Mouse (Mus musculus) CD4-positive, CD25-positive, alpha-beta regulatory T cell, adult 4 months (primary cell): Measurements from ENCODE around the gene Lgi4. TPM values are rescaled to one million over a fixed set of nuclear protein-coding genes. Genes with fewer than 3 reads are reported as not detected.

Experiments
- ATAC-seq: one replicate; pipeline ENCODE4 v1.8.0; 2017
- polyA plus RNA-seq, 2 experiments: library from polyadenylated mRNA; unstranded; fragments of 100-300 nt; shearing (Covaris generic); gene quantifications; one replicate each; pipeline ENCODE4 v1.2.1; 2017

The Lgi4 gene
- polyA plus RNA-seq, 2 experiments from 2014 or later = not detected

- peak; percentile 56 for ATAC-seq
Measured at GRCm38 (mm10) chr7:31077885-31078445, 18.8 kb downstream of the Lgi4 start.

DNA sequence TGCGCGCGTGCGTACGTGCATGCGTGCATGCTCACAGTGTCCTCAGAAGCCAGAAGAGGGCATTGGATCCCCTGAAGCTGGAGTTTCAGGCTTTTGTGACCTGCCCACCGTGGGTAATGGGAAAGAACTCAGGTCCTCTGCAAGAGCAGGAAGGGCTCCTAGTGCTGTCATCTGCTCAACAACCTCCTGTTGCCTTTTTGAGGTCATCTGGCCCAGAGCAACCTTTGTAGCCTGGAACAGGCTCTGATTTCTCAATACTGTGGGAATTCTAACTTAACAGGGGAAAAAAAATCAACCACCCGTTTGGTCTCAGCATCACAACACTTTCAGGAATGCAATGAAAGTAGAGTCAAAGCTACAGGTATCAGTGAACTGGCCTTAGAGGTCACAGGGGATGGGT, 20.5 kb downstream of the Lgi4 start:
- ATAC-seq = no peak

DNA sequence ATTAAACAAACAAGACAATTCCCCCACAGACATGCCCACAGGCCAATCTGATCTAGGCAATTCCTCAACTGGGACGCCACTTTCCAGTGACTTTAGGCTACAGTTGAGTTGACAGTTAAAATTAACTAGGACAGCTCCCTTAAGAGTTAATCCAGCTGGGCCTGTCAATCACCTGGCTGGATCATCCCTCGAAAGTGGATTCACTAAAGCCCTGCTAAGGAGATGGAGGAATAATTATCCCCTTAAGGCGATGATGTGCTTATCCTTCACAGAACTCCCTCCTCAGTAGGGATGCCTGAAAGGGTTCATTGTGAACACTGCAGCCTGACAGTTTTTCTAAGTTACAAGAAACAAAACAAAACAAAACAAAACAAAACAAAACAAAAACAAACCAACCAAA, 21.5 kb downstream of the Lgi4 start:
- no peak for ATAC-seq

GRCm38 (mm10) chr7:31081106-31081505, 22.0 kb downstream of the Lgi4 start:
- ATAC-seq = no peak

- ATAC-seq = no peak
Measured at GRCm38 (mm10) chr7:31082106-31082505, 23.0 kb downstream of the Lgi4 start.

DNA sequence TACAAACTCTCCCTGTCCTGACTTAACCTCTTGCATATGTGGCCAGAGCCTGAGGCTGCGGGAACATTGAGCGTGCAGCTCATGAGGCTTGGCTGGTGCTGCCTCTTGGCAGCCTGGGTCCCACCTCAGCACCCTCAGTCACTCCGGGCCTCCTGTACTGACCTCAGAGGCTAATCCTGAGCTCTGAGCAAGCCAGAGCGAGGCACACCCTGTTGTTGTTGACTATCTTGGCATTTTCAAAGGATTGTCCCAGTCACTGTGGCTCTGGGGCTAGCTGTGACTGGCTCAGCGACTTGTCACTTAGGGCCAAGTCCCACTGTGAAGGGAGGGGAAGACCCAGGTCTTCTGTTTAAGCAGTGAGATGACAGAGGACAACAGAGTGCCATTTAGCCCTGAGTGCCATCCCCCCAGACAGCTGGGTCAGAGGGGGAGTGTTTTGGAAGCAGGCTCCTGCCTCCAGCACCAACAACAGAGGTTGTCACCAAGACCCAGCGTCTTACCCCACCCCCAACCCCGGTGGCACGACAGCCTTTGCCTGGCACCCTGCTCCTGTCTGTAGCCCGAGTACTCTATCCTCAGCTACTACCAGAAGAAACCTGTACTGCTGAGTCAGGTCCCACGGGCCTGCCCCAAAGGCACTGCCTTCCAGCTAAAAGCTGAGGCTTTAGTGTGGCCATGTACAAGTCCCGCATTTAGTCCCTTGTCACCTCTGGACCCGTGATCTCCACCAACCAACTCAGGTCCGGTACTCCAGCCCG, 23.9 kb downstream of the Lgi4 start:
- no peak for ATAC-seq

DNA sequence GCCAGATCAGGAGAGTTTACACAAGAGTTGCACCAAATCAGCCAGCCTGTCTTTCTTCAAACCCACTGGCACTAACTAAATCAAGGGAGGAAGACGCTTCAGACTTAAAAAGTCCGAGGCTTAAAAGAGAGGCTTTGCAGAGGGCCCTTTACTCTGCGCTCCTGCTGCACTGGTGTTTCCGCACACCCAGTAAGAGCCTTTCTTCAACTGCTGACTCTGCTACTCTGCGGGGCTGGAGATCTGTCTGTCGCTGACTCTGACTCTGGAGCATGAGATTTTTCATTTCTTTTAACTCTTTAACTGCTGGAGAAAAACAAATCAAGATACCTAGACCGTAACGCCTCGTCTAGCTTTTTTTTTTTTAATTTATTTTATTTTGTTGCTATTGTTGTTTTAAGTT, 25.0 kb downstream of the Lgi4 start:
- peak; percentile 32 for ATAC-seq

DNA sequence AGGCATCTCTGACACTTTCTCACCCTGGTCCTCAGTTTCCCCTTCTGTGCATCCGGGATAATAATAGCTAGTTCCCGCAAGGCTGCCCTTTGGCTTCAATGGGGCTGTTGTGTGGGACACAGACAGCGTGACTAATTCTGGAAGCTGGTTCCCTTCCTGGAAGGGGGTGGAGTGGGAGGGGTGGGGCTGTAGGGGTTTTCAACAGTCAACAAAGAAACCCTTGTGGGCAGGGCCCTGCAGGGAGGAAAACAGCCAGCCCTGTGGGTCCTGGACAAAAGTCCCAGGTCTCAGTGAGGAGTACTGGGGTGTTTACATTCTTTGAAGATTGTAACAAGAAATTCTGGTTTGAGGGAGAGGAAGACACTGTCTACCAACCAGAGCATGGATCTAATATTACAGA, 26.0 kb downstream of the Lgi4 start:
- ATAC-seq = no peak

DNA sequence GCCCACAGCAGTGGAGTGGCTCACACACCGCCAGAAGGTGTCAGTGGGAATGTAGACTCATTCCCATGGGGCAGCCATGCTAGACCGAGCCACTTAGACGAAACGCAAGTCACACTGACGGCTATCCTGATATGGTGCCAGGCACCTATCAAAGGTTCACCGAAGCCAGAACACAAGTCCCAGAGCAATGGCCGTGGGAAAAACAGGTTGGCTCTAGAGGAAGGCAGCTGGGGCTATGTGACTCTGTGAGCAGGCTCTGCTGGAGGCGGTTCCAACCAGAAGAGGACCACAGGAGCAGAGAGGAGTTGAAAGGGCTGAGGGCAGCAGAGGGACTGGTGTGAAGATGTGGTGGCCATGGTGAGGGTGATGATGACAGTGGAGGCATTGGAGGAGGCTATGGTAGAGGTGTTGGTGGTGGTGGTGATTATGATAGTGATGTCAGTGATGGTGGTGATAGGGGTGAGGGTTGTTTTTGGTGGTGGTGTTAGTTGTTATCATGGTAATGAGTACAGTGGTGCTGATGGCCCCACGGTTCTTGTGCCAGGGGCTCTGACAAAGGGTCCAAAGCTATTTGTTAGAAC, 27.1 kb downstream of the Lgi4 start:
- ATAC-seq = no peak

GRCm38 (mm10) chr7:31087262-31087661, 28.1 kb downstream of the Lgi4 start:
- ATAC-seq = peak; percentile 57

GRCm38 (mm10) chr7:31088206-31088605, 29.1 kb downstream of the Lgi4 start:
- no peak for ATAC-seq

GRCm38 (mm10) chr7:31089721-31090120, 30.6 kb downstream of the Lgi4 start:
- peak; percentile 95 for ATAC-seq

GRCm38 (mm10) chr7:31094774-31095501, 35.8 kb downstream of the Lgi4 start:
- ATAC-seq = no peak

DNA sequence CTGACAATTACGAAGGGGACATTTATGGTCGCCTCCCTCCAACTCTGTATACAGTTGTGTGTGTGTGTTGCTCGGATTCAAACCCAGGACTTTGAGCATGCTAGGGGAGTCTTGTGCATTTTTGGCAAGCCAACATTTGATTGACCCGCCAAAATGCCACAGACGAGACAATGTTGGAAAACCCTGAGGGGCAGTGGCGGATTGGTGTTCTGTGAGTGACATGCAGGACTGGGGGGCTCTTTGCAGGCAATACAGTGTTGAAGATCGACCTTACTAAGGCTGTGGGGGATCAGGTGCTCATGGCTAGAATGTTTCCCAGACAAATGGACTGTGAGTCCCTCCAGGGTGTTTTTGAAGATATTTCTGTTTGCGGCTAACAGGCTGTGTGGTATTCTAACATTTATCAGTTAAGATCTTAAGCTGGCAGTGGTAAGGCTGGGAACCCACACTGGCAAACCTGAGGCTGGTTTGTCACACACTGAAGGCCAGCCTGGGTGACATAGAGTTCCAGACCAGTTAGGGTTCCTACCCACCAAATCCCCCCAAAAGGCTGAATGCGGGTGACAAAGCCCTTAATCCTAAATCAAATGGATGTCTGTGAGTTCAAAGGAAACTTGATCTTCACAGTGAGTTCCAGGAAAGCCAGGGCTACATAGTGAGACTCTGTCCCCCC, 37.9 kb downstream of the Lgi4 start:
- no peak for ATAC-seq

DNA sequence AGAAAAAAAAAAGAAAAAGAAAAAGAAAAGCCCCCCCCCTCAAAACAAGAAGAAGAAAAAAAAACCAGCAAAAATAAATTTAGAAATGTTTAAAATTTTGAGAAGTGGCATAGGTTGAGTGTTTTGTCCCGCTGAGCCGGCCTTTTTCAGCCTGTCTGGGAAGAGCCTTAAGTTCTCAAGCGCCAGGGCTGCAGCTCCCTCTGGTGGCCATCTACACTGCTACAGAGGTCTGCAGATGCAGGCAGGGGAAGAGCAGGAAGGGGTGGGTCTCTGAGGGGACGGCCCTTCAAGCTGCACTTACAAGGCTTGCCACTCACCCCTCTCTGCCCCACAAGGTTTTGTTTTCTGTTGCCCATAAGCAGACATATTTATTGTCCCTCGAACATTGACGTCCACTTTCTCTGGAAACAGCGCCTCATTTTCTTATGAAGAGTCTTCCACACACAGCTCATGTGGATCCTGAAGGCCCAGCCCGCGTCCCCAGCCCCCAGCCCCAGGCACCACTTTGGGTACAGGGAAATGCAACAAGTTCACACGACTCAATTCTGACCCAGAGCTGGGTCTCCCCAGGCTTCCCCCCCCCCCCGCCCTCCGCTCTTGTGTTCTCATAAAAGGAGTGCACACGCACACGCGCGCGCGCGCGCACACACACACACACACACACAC, 38.6 kb downstream of the Lgi4 start:
- peak; percentile 99 for ATAC-seq

- ATAC-seq = no peak
Measured at GRCm38 (mm10) chr7:31098697-31099611, 39.8 kb downstream of the Lgi4 start.

- ATAC-seq = no peak
Measured at GRCm38 (mm10) chr7:31099612-31099982, 40.5 kb downstream of the Lgi4 start.

DNA sequence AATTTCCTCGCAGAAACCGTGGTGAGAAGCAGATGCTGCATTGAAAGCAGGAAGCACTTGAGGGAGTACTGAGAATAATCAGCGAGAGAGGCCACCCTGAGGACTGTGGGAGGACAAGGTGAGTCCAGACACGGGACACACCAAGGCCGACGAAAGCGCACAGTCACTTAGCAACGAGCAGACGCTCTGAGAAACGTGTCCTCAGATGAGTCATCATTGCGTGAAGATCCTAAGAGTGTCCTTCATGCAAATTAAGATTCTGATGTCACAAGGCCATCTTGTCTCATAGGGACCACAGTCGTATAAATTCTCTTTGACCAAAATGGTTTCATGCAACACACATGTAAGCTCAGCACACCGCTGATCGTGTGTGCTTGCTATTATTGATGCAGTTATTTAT, 41.6 kb downstream of the Lgi4 start:
- ATAC-seq = no peak

DNA sequence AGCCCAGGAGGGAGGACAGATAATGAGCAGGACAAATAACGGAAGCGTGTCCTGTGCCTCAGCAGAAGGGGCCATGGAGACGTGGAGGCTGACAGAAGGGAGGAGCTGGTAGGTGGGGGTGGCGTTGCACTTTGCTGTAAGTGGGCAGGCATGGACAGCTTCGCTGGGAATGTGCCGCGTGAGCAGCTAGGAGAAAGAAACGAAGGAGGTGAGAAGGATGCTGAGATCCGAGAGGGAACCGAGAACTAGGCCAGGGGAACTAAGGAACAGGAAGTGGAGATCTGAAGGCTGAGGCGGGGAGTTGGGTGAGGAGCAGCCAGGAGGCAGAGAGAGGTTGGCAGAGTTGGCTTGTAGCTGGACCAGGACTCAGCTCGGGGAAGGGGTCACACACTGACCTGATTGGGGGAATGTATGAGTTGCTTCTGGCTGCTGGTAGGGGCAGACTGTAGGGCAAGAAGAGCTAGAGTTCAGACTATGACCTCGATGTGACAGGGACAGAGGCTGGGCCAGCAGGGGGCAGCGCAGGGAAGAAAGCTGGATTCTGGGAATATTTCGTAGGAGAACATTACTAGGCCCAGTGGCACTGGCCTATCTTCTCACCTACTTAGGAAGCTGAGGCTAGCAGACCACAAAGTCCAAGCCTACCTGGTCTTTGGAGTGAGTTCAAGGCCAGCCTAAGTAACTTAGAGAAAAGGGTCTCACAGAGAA, 46.1 kb downstream of the Lgi4 start:
- ATAC-seq = no peak

GRCm38 (mm10) chr7:31106166-31106565, 47.0 kb downstream of the Lgi4 start:
- no peak for ATAC-seq

DNA sequence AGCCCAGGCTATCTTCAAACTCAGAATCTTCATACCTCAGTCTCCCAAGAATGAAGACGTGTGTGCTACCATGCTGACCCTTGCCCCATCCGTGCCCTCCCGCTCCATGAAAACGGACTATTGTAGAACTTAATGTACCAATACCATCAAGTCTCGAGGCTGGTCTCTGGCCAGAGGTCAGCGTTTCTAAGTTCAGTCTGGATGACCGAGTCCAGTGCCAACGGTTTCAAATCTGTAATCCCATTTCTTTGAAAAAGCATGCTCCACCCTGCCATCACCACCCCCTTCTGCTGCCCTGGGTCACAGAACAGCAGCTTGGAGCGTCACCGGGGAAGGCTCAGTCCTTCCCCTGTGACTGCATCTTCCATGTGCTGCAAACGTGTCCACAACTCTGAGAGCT, 48.6 kb downstream of the Lgi4 start:
- ATAC-seq = no peak
